Mouse (Mus musculus) testis, adult 2 months (tissue): ENCODE measurements at regions not wholly inside any gene's neighbourhood (a gene's known extent, or its start where the extent isn't known, plus 50 kb on each side); places are given as distances from the start of the nearest gene placed in this dataset.

Source experiments
- CTCF ChIP-seq: fragments of 200-500 bp; IDR thresholded peaks from 2 replicates; pipeline ENCODE4 v1.5.1; 2012; ENCODE audit warnings: low read depth, mild to moderate bottlenecking, inconsistent platforms, low read length, moderate library complexity; ENCODE audit not compliant: control insufficient read depth, insufficient read depth, insufficient replicate concordance
- POLR2A ChIP-seq: fragments of 200-500 bp; IDR thresholded peaks from 2 replicates; pipeline ENCODE4 v1.6.1; 2012; ENCODE audit warnings: low read depth, mild to moderate bottlenecking, inconsistent platforms, low read length, moderate library complexity; ENCODE audit not compliant: control insufficient read depth

DNA sequence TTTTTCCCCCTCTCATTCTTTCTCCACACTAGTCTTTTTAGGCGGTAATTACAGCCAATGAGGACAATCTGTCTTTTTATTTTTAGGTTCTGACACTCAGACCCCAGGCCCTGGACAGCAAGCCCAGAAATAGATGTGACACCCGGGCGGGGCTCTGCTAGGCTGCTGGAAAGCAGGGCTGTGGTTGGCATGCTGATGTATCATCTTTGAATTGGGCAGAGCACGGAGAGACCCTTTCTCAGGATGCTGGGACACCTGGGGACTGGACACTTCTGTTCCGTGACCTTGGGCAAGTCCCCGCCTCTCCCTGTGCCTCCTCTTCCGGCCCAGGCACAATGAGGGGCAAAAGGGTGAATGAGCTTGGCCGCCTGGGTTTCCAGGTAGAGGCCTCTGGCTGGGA lies 96.8 kb upstream of the Unc5b start:
- TF ChIP-seq POLR2A (no peak), CTCF (no peak)
